Mouse (Mus musculus) left cerebral cortex, adult 9 months (tissue): ENCODE results near the gene Rfc1.

Source experiments
- DNase-seq, 2 experiments: peaks; one replicate each; pipeline ENCODE4 v3.0.0; 2022; ENCODE audit warnings: low spot score in 2 of 2

Gene Rfc1

GRCm38 (mm10) chr5:65335298-65336074 is at the start of gene Rfc1:
TSS of gene Rfc1 (minus strand) at chr5:65335670.
- peak; percentile 80 to 87 for DNase-seq

- no peak for DNase-seq
Observed at GRCm38 (mm10) chr5:65374746-65375145, 39.3 kb upstream of the Rfc1 start.

- DNase-seq = no peak
Observed at GRCm38 (mm10) chr5:65371551-65371950, 36.1 kb upstream of the Rfc1 start.

DNA sequence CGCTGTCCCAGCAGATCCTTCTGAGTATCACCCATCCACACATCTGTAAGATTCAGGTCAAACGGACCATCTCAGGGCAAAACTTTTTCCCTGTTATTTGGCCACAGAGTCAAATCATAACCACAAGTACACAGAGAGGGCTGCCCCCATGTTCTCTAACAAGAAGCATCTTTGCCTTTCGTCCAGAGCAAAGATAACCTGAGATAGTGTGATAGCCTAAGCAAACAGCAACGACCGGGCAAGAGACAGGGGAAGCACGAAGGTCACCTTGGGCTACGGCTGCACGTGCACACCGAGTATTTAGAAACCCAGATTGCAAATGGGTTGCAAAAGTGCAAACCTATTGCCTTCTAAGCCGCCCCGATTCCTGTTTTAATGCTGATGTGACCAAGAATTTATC is 32.4 kb upstream of the Rfc1 start:
- no peak for DNase-seq

- DNase-seq = no peak
Observed at GRCm38 (mm10) chr5:65357771-65358170, 22.3 kb upstream of the Rfc1 start.

- no peak for DNase-seq
Observed at GRCm38 (mm10) chr5:65356851-65357250, 21.4 kb upstream of the Rfc1 start.

GRCm38 (mm10) chr5:65354985-65355384 is 19.5 kb upstream of the Rfc1 start:
- DNase-seq = no peak

- no peak for DNase-seq
Observed at GRCm38 (mm10) chr5:65354097-65354496, 18.6 kb upstream of the Rfc1 start.

DNA sequence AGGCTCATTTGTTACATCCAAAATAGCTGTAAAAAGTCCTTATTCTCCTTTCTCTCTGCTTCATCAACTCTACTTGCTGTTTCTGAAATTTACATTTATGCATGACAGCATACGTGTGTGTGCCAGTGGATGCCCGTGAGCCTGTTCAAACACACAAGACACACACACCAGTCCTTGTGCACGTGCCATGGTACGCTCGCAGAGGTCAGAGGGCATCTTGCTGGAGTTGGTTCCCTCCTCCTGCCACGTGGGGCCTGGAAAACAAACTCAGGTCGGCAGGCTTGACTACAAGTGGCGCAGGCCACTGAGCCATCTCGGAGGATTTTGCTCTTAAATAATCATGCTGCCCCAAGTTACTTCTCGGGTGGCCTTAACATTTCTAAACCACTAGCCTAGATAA is 15.0 kb upstream of the Rfc1 start:
- no peak for DNase-seq

DNA sequence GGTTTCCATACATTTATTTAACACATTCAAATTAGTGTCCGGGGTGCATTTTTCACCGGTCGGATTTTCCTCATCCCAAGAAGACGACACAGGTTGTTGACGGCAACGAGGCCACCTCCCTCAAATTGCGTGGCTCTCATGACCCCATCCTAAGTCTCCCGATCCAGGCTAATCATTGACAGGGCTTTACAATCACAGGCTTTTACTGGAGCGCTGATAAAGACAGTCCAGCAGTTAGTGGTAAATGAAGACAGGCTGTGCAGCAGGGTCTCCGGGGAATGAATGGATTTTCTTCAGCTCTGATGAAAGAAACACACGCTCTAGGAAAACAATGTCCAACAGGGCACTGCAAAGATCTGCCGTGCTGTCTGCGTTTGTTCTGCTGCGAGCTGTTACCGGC is 12.7 kb upstream of the Rfc1 start, which contains the start of gene Klb:
TSS of gene Klb (plus strand) at position 147 of the 400 bp plus-strand sequence.
- DNase-seq = no peak

GRCm38 (mm10) chr5:65340167-65340566 is 4.7 kb upstream of the Rfc1 start:
- DNase-seq = no peak

GRCm38 (mm10) chr5:65338394-65338793 is 2.9 kb upstream of the Rfc1 start:
- DNase-seq = no peak

- DNase-seq = no peak
Observed at GRCm38 (mm10) chr5:65336075-65336355, 545 bp upstream of the Rfc1 start.

DNA sequence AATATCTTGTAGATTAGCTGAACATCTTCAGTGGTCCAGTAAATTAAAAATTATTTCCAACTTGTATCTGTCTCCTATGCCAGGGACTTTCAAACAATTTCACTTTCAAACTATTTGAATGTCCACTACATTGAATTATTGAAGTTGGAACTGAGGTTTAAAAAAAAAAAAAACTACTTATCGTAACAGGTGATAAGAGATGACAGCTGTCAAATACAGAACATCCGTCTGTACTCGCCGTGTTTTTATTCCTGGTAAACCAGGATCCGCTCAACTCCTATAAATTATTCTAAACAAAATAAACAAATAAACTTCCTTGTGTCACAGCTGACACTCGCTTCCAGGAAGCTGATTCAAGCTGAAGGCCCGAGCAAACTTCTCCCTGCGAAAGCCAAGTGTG is 682 bp downstream of the Rfc1 start:
- no peak for DNase-seq

GRCm38 (mm10) chr5:65329971-65330370 is 5.5 kb downstream of the Rfc1 start:
- DNase-seq = no peak

DNA sequence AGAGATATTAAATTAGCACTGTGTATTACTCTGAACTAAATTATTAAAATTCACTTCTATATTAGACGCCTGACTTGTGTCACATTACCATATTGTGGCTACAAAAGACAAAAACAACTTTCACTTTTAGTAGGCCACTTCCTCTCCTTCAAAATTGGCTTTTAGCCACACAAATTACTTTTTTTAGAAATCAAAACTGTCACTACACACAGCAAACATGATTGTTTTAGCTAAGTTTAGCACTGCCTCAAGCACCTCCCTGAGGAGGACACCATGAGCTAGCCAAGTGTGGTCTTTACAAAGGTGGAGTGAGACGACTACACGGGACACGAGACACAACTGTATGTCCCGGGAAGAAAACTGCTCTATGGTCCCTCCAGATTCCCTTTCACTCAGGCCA is 9.3 kb downstream of the Rfc1 start:
- DNase-seq = no peak

GRCm38 (mm10) chr5:65324758-65325355 is 10.6 kb downstream of the Rfc1 start:
- DNase-seq = no peak

DNA sequence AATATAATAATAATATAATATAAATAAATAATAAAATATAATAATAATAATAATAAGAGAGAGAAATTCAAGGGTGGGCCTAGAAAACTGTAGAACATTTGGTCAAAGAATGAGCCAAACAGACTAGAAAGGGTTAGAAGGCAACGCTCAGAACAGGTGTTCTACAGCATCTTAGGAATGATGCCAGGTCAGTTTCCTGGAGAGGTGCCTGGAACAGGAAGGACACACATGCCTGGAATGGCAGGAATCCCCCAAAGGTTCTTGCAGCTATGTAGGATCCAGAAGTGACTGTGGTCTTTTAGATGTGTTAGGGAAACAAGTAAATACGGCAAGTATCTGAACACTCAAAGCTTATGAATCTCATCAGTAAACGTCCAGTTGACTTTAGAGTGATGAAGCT is 11.2 kb downstream of the Rfc1 start:
- no peak for DNase-seq

DNA sequence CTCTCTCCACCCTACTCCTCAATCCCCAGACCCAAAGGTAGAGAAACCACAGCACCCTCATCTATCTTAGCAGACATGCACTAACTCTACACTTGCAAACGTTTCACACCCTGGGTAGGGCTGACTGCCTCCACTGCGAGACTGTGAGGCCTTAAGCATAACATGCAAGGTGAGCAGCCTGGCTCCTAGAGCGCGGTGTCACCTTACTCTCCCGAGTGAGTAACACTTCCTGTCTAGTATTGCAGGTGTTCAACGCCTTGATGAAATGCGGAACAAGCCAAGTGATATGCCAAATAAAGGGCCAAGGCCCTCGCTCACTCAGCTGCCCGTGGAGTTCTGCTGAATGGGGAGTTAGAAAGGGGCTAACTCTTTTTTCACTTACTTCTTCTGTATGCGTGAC is 13.3 kb downstream of the Rfc1 start:
- no peak for DNase-seq

DNA sequence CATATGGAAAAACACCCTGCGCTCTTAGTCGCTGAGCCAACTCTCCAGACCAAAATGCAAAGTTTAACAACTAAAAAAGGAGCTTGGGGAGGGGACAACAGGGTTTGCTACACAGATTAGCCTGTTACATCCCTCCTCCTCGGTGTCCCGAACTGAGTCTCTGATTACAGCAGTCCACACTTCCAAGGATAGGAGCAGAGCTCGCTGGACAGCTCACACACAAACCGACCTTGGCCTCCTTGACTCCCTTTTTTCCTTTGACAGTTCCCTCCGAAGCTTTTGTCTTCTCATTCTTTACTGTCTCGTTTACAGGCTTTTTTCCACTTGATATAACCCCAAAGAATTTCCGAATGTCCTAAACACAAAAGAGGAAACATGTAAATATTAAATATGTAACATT is 16.3 kb downstream of the Rfc1 start:
- no peak for DNase-seq

GRCm38 (mm10) chr5:65308866-65309265 is 26.6 kb downstream of the Rfc1 start:
- no peak for DNase-seq

DNA sequence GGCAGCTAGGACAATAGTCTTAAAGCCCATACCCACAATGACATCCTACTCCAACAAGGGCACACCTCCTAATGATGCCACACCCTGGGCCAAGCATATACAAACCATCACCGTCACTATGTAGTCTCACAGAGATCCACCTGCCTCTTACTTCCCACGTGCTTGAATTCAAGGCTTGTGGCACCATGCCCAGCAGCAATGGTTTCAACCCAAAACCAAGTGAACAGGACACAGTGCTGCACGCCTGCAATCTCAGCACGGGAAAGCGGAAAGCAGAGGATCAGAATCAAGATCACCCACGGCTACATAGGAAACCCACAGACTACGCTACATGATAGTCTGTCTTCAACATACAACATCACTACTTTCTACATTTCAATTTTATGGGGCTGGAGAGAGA is 27.3 kb downstream of the Rfc1 start:
- DNase-seq = no peak

GRCm38 (mm10) chr5:65305516-65305915 is 30.0 kb downstream of the Rfc1 start:
- no peak for DNase-seq

- no peak for DNase-seq
Observed at GRCm38 (mm10) chr5:65300121-65300520, 35.3 kb downstream of the Rfc1 start.
